Mouse (Mus musculus) MEL (cell line): ENCODE data around the gene Chd5. TPM values are rescaled to one million over a fixed set of nuclear protein-coding genes. Genes with fewer than 3 reads are reported as not detected.

Experiments
- DNase-seq: peaks from one replicate; pipeline ENCODE4 v3.0.0; 2011; ENCODE audit warnings: low read depth, low spot score
- H3K27ac ChIP-seq: 2 replicates; pipeline ENCODE4 v1.5.1; 2012; ENCODE audit warnings: low read depth, mild to moderate bottlenecking, control low read depth, low read length, moderate library complexity; ENCODE audit not compliant: control insufficient read depth
- H3K27me3 ChIP-seq, 2 experiments: fragments of 150-350 bp in 1 of 2; sonication (generic) in 1 of 2; 2 replicates each; pipeline ENCODE4 v1.6.1; 2012; ENCODE audit warnings: low read length in 2 of 2, mild to moderate bottlenecking in 2 of 2, improper control_type of control experiment in 1 of 2, moderate library complexity in 1 of 2; ENCODE audit not compliant: insufficient read depth in 2 of 2, control insufficient read depth in 1 of 2
- H3K36me3 ChIP-seq, 2 experiments: 2 replicates each; pipeline ENCODE4 v1.6.1; 2012 to 2014; ENCODE audit warnings: low read length in 2 of 2, improper control_type of control experiment in 1 of 2, inconsistent platforms in 1 of 2, mild to moderate bottlenecking in 1 of 2; ENCODE audit not compliant: insufficient read depth in 2 of 2, control insufficient read depth in 1 of 2
- H3K4me1 ChIP-seq, 2 experiments: fragments of 150-350 bp in 1 of 2; sonication (generic) in 1 of 2; 2 replicates each; pipeline ENCODE4 v1.6.1; 2012; ENCODE audit warnings: low read length in 2 of 2, improper control_type of control experiment in 1 of 2, mild to moderate bottlenecking in 1 of 2; ENCODE audit not compliant: insufficient read depth in 2 of 2, control insufficient read depth in 1 of 2
- H3K4me3 ChIP-seq, 2 experiments: fragments of 150-350 bp in 1 of 2; sonication (generic) in 1 of 2; 2 replicates each; pipeline ENCODE4 v1.5.1; 2012; ENCODE audit warnings: low read depth in 2 of 2, low read length in 2 of 2, mild to moderate bottlenecking in 2 of 2, moderate library complexity in 2 of 2, control low read depth in 1 of 2, improper control_type of control experiment in 1 of 2; ENCODE audit not compliant: control insufficient read depth in 1 of 2, insufficient read depth in 1 of 2
- H3K79me2 ChIP-seq: 2 replicates; pipeline ENCODE4 v1.6.1; 2012; ENCODE audit warnings: mild to moderate bottlenecking, low read length, moderate library complexity; ENCODE audit not compliant: control insufficient read depth, poor library complexity, insufficient read depth
- H3K9ac ChIP-seq: 2 replicates; pipeline ENCODE4 v1.6.1; 2012; ENCODE audit warnings: low read depth, mild to moderate bottlenecking, control low read depth, low read length, moderate library complexity; ENCODE audit not compliant: control insufficient read depth, poor library complexity, severe bottlenecking
- H3K9me3 ChIP-seq: fragments of 150-350 bp; sonication (generic); replicated peaks from 2 replicates; pipeline ENCODE4 v1.6.1; 2012; ENCODE audit warnings: mild to moderate bottlenecking, low read length, improper control_type of control experiment, moderate library complexity; ENCODE audit not compliant: insufficient read depth
- BHLHE40 ChIP-seq: IDR thresholded peaks from 2 replicates; pipeline ENCODE4 v1.6.1; 2012; ENCODE audit warnings: low read depth, mild to moderate bottlenecking, inconsistent platforms, low read length, improper control_type of control experiment, borderline replicate concordance
- CTCF ChIP-seq, 3 experiments: IDR thresholded peaks in 2 of 3; conservative IDR thresholded peaks in 1 of 3; 2 replicates each; pipeline ENCODE4 v1.5.1; 2011 to 2012; ENCODE audit warnings: low read length in 3 of 3, low read depth in 2 of 3, mild to moderate bottlenecking in 2 of 3, improper control_type of control experiment in 1 of 3, inconsistent platforms in 1 of 3, mixed read lengths in 1 of 3, moderate library complexity in 1 of 3; ENCODE audit not compliant: control insufficient read depth in 1 of 3, insufficient read depth in 1 of 3, poor library complexity in 1 of 3, severe bottlenecking in 1 of 3
- E2F4 ChIP-seq: IDR thresholded peaks from 2 replicates; pipeline ENCODE4 v1.6.1; 2011; ENCODE audit warnings: low read depth, low read length, improper control_type of control experiment, borderline replicate concordance
- ELF1 ChIP-seq: IDR thresholded peaks from 2 replicates; pipeline ENCODE4 v1.6.1; 2014; ENCODE audit warnings: low read depth, mild to moderate bottlenecking, inconsistent platforms, low read length, improper control_type of control experiment, moderate library complexity
- GABPA ChIP-seq: IDR thresholded peaks from 2 replicates; pipeline ENCODE4 v1.6.1; 2012; ENCODE audit warnings: low read depth, mild to moderate bottlenecking, inconsistent platforms, low read length, improper control_type of control experiment, moderate library complexity
- HCFC1 ChIP-seq: IDR thresholded peaks from 2 replicates; pipeline ENCODE4 v1.6.1; 2012; ENCODE audit warnings: low read depth, mild to moderate bottlenecking, inconsistent platforms, low read length, improper control_type of control experiment, moderate library complexity
- MAX ChIP-seq: IDR thresholded peaks from 2 replicates; pipeline ENCODE4 v1.6.1; 2011; ENCODE audit warnings: low read length, improper control_type of control experiment
- MAZ ChIP-seq: IDR thresholded peaks from 2 replicates; pipeline ENCODE4 v1.6.1; 2012; ENCODE audit warnings: low read depth, mild to moderate bottlenecking, inconsistent platforms, low read length, improper control_type of control experiment
- MEF2A ChIP-seq: IDR thresholded peaks from 2 replicates; pipeline ENCODE4 v1.6.1; 2014; ENCODE audit warnings: low read depth, mild to moderate bottlenecking, inconsistent platforms, low read length, improper control_type of control experiment; ENCODE audit not compliant: poor library complexity, insufficient replicate concordance, severe bottlenecking; ENCODE audit errors: extremely low read depth
- MXI1 ChIP-seq: IDR thresholded peaks from 2 replicates; pipeline ENCODE4 v1.6.1; 2011; ENCODE audit warnings: mild to moderate bottlenecking, low read depth, low read length, improper control_type of control experiment
- MYB ChIP-seq: IDR thresholded peaks from 2 replicates; pipeline ENCODE4 v1.6.1; 2011; ENCODE audit warnings: mild to moderate bottlenecking, low read depth, low read length, improper control_type of control experiment
- MYC ChIP-seq: IDR thresholded peaks from 2 replicates; pipeline ENCODE4 v1.6.1; 2011; ENCODE audit warnings: low read depth, mild to moderate bottlenecking, low read length, improper control_type of control experiment, moderate library complexity
- NELFE ChIP-seq: IDR thresholded peaks from 2 replicates; pipeline ENCODE4 v1.6.1; 2011; ENCODE audit warnings: low read depth, low read length, improper control_type of control experiment
- POLR2AphosphoS2 ChIP-seq: IDR thresholded peaks from 2 replicates; pipeline ENCODE4 v1.6.1; 2011; ENCODE audit warnings: low read length, improper control_type of control experiment
- RAD21 ChIP-seq: IDR thresholded peaks from 2 replicates; pipeline ENCODE4 v1.6.1; 2011; ENCODE audit warnings: mild to moderate bottlenecking, low read depth, low read length, improper control_type of control experiment
- RCOR1 ChIP-seq: IDR thresholded peaks from 2 replicates; pipeline ENCODE4 v1.6.1; 2012; ENCODE audit warnings: low read depth, mild to moderate bottlenecking, inconsistent platforms, low read length, improper control_type of control experiment
- SMC3 ChIP-seq: IDR thresholded peaks from 2 replicates; pipeline ENCODE4 v1.6.1; 2011; ENCODE audit warnings: low read depth, low read length, improper control_type of control experiment
- USF1 ChIP-seq: IDR thresholded peaks from 2 replicates; pipeline ENCODE4 v1.6.1; 2014; ENCODE audit warnings: low read depth, mild to moderate bottlenecking, inconsistent platforms, low read length, improper control_type of control experiment, moderate library complexity
- ZKSCAN1 ChIP-seq: IDR thresholded peaks from 2 replicates; pipeline ENCODE4 v1.6.1; 2012; ENCODE audit warnings: low read depth, mild to moderate bottlenecking, inconsistent platforms, low read length, improper control_type of control experiment, moderate library complexity
- polyA plus RNA-seq, 2 experiments: library from polyadenylated mRNA; stranded (reverse) in 1 of 2; unstranded in 1 of 2; fragments of >175 nt in 1 of 2; fragments of >200 nt in 1 of 2; gene quantifications; 2 replicates each; pipeline versions ENCODE4 v1.2.1 to v1.2.4; 2012; ENCODE audit warnings: low replicate concordance in 2 of 2, low read depth in 1 of 2; ENCODE audit not compliant: insufficient read length in 2 of 2, insufficient read depth in 1 of 2, missing spikeins in 1 of 2
- total RNA-seq: library from RNA; depleted of rRNA; stranded (reverse); fragments of 300-350 nt; gene quantifications from 2 replicates; pipeline ENCODE4 v1.2.3, GENCODE M21; 2012

Gene Chd5
- total and polyA plus RNA-seq, 3 experiments, result 0.15 to 0.91 TPM; not detected in 1

- no peak overlapping the region for H3K27ac ChIP-seq
- no peaks in the 10 kb centered on the region for H3K9me3 ChIP-seq
- no peak for DNase-seq
- no peaks in the 10 kb centered on the region for H3K79me2 ChIP-seq
- H3K36me3 ChIP-seq, result no peaks in the 10 kb centered on the region
- H3K4me3 ChIP-seq, result no peak overlapping the region
- no peak for TF ChIP-seq USF1
- no peak for TF ChIP-seq MYB
- no peak for TF ChIP-seq RAD21
- TF ChIP-seq E2F4, result no peak
- TF ChIP-seq MYC, result no peak
- TF ChIP-seq, all 39 proteins: peak for 0
- no peaks in the 10 kb centered on the region for H3K27me3 ChIP-seq
- H3K9ac ChIP-seq, result no peak overlapping the region
- H3K4me1 ChIP-seq, result no peaks in the 10 kb centered on the region
Measured at GRCm38 (mm10) chr4:152312186-152312585, 26.3 kb upstream of the Chd5 start.

- no peak overlapping the region for H3K4me3 ChIP-seq
- H3K4me1 ChIP-seq, result no peaks in the 10 kb centered on the region
- DNase-seq, result no peak
- no peaks in the 10 kb centered on the region for H3K9me3 ChIP-seq
- no peak overlapping the region for H3K27ac ChIP-seq
- H3K79me2 ChIP-seq, result no peaks in the 10 kb centered on the region
- no peak overlapping the region for H3K9ac ChIP-seq
- no peaks in the 10 kb centered on the region for H3K36me3 ChIP-seq
- TF ChIP-seq MAZ (no peak), CTCF (IDR thresholded peaks at IDR 0.05 in 2 of 3, conservative IDR thresholded peaks at IDR 0.05 in 1 of 3; ENCODE audit: control insufficient read depth in 1 of 3, insufficient read depth in 1 of 3, low read depth in 2 of 3, low read length in 3 of 3, poor library complexity in 1 of 3, severe bottlenecking in 1 of 3) (no peak), MXI1 (no peak), POLR2AphosphoS2 (no peak), RCOR1 (no peak), ELF1 (no peak), MYC (no peak), BHLHE40 (no peak), MAX (no peak), GABPA (no peak), SMC3 (no peak), E2F4 (no peak)
- TF ChIP-seq, all 39 proteins: peak for 0
- H3K27me3 ChIP-seq, result no peaks in the 10 kb centered on the region
Measured at GRCm38 (mm10) chr4:152313211-152313632, 25.2 kb upstream of the Chd5 start.

DNA sequence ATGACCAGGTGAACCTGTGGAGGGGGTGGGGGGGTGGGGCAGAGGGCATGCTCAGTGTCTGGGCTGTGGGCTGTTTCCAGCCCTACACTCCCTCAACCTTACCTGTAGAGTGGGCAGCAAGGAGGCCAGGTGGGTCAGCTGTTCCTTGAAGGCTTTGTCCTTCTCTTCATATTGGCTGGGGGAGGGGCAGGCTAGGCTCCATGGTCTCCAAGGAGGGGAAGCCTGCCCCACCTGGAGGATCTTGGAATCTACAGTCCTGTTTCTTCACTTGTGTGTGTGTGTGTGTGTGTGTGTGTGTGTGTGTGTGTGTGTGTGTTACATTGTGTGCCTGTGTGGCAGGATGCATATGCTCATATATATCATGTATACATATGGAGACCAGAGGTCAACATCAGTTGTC lies 24.5 kb upstream of the Chd5 start:
- no peaks in the 10 kb centered on the region for H3K36me3 ChIP-seq
- H3K9ac ChIP-seq, result no peak overlapping the region
- no peaks in the 10 kb centered on the region for H3K27me3 ChIP-seq
- no peak for DNase-seq
- no peak overlapping the region for H3K27ac ChIP-seq
- TF ChIP-seq MEF2A (no peak), ZKSCAN1 (no peak), NELFE (no peak), HCFC1 (no peak), RCOR1 (no peak), CTCF (IDR thresholded peaks at IDR 0.05 in 2 of 3, conservative IDR thresholded peaks at IDR 0.05 in 1 of 3; ENCODE audit: control insufficient read depth in 1 of 3, insufficient read depth in 1 of 3, low read depth in 2 of 3, low read length in 3 of 3, poor library complexity in 1 of 3, severe bottlenecking in 1 of 3) (peak in 1 of 3 experiments; percentile 13; a peak in 1 of 6 replicates), MXI1 (no peak)
- no peaks in the 10 kb centered on the region for H3K79me2 ChIP-seq
- no peak overlapping the region for H3K4me3 ChIP-seq
- no peaks in the 10 kb centered on the region for H3K4me1 ChIP-seq
- H3K9me3 ChIP-seq, result no peaks in the 10 kb centered on the region
